Mouse (Mus musculus) C2C12 (cell line): Measurements from ENCODE around the gene Cox17. TPM values are rescaled to one million over a fixed set of nuclear protein-coding genes. Genes with fewer than 3 reads are reported as not detected.

Experiments used
- H3K27me3 ChIP-seq: one replicate; pipeline ENCODE4 v1.6.1; 2011; ENCODE audit not compliant: control insufficient read depth, insufficient read depth, insufficient read length
- H3K36me3 ChIP-seq: one replicate; pipeline ENCODE4 v1.6.1; 2011; ENCODE audit not compliant: control insufficient read depth, insufficient read depth
- H3K4me3 ChIP-seq: one replicate; pipeline ENCODE4 v1.5.1; 2011; ENCODE audit warnings: mild to moderate bottlenecking, control low read depth; ENCODE audit not compliant: poor library complexity, insufficient read depth, severe bottlenecking
- H3K79me2 ChIP-seq: one replicate; pipeline ENCODE4 v1.6.1; 2011; ENCODE audit not compliant: control insufficient read depth, insufficient read depth
- H3K79me3 ChIP-seq: one replicate; pipeline ENCODE4 v1.6.1; 2011; ENCODE audit warnings: low read depth, control low read depth
- H3ac ChIP-seq: one replicate; pipeline ENCODE3; 2011; ENCODE audit warnings: low read depth; ENCODE audit not compliant: control insufficient read depth, insufficient read length
- CEBPB ChIP-seq: IDR thresholded peaks from one replicate; pipeline ENCODE4 v1.6.1; 2011; ENCODE audit warnings: low read depth, mild to moderate bottlenecking, control low read depth, moderate library complexity
- CTCF ChIP-seq: IDR thresholded peaks from one replicate; pipeline ENCODE4 v1.5.1; 2011; ENCODE audit not compliant: control insufficient read depth, insufficient read depth, insufficient read length
- FOSL1 ChIP-seq: IDR thresholded peaks from one replicate; pipeline ENCODE4 v1.8.0; 2011; ENCODE audit warnings: mild to moderate bottlenecking, low read length; ENCODE audit not compliant: poor library complexity, insufficient read depth, severe bottlenecking
- MAX ChIP-seq: IDR thresholded peaks from one replicate; pipeline ENCODE4 v1.6.1; 2011; ENCODE audit warnings: mild to moderate bottlenecking, control low read depth
- MYOD1 ChIP-seq: IDR thresholded peaks from one replicate; pipeline ENCODE4 v1.6.1; 2011; ENCODE audit warnings: low read depth; ENCODE audit not compliant: control insufficient read depth, insufficient read length
- MYOG ChIP-seq: IDR thresholded peaks from one replicate; pipeline ENCODE4 v1.6.1; 2011; ENCODE audit not compliant: control insufficient read depth, insufficient read length; ENCODE audit errors: extremely low read depth
- USF1 ChIP-seq: IDR thresholded peaks from one replicate; pipeline ENCODE4 v1.6.1; 2011; ENCODE audit warnings: low read depth, mild to moderate bottlenecking, control low read depth, moderate library complexity
- polyA plus RNA-seq: library from polyadenylated mRNA; unstranded; fragments of >200 nt; fragmentation: generic; extraction: Trizol; gene quantifications from one replicate; pipeline ENCODE4 v1.2.1, GENCODE M21; 2012; ENCODE audit warnings: missing spikeins

Gene Cox17
- polyA plus RNA-seq, 1 experiment, result 404 TPM

GRCm38 (mm10) chr16:38401468-38401867 is 54.7 kb downstream of the Cox17 start:
- Histone ChIP-seq H3ac (no peak overlapping the region), H3K4me3 (no peak overlapping the region), H3K36me3 (no peaks in the 10 kb centered on the region), H3K79me2 (no peaks in the 10 kb centered on the region), H3K27me3 (no peaks in the 10 kb centered on the region), H3K79me3 (no peaks in the 10 kb centered on the region)
- no peak for TF ChIP-seq CEBPB
- no peak for TF ChIP-seq FOSL1
- TF ChIP-seq CTCF, result no peak
- TF ChIP-seq MYOG, result no peak
- no peak for TF ChIP-seq MYOD1
- TF ChIP-seq USF1, result no peak
- TF ChIP-seq MAX, result no peak

Other genes with a start within 250 kb of the Cox17 start
- not detected for gene Nr1i2, start 52.2 kb upstream of the Cox17 start, polyA plus RNA-seq
- 0.61 TPM for gene Maats1, start 4.8 kb upstream of the Cox17 start, polyA plus RNA-seq
- gene Gm21987, start within 50 bp of the Cox17 start, polyA plus RNA-seq, result not detected
- gene Popdc2, start 15.2 kb downstream of the Cox17 start, polyA plus RNA-seq, result 0.30 TPM
- 3.0 TPM for gene Pla1a, start 86.2 kb downstream of the Cox17 start, polyA plus RNA-seq
- gene Adprh, start 105.7 kb downstream of the Cox17 start, polyA plus RNA-seq, result 52.2 TPM
- gene Cd80, start 108.6 kb downstream of the Cox17 start, polyA plus RNA-seq, result 8.7 TPM
- 29.5 TPM for gene Timmdc1, start 175.7 kb downstream of the Cox17 start, polyA plus RNA-seq
- 25.8 TPM for gene Poglut1, start 203.3 kb downstream of the Cox17 start, polyA plus RNA-seq
- gene Tmem39a, start 211.7 kb downstream of the Cox17 start, polyA plus RNA-seq, result 56.9 TPM